Mouse (Mus musculus) liver, embryonic 14.5 days (tissue): Measurements from ENCODE around the gene Uba2.

ENCODE experiments used
- CTCF ChIP-seq: IDR thresholded peaks from 2 replicates; pipeline ENCODE4 v1.5.1; 2016; ENCODE audit warnings: antibody characterized with exemption, low read depth, control low read depth
- EP300 ChIP-seq: IDR thresholded peaks from 2 replicates; pipeline ENCODE4 v1.6.1; 2016; ENCODE audit warnings: antibody characterized with exemption, low read depth

GRCm38 (mm10) chr7:34122987-34123720 is 46.2 kb downstream of the Uba2 start:
- TF ChIP-seq CTCF (peak; percentile 17; the same call in 1 of the 2 replicates), EP300 (no peak)
